Mouse (Mus musculus) midbrain, embryonic 12.5 days (tissue): ENCODE data around the gene Slc2a2. TPM values are rescaled to one million over a fixed set of nuclear protein-coding genes. Genes with fewer than 3 reads are reported as not detected.

Source experiments
- ATAC-seq: fragments of 200-750 bp; cut with Nextera tagmentation; 2 replicates; pipeline ENCODE4 v1.8.0; 2017; ENCODE audit warnings: low read depth, moderate TSS enrichment, moderate library complexity; ENCODE audit not compliant: low FRiP score
- H3K27ac ChIP-seq: fragments of 300-500 bp; sonication (generic); replicated peaks from 2 replicates; pipeline ENCODE4 v1.5.1; 2016; ENCODE audit warnings: mild to moderate bottlenecking
- H3K27me3 ChIP-seq: fragments of 300-500 bp; sonication (generic); 2 replicates; pipeline ENCODE4 v1.6.1; 2016; ENCODE audit warnings: mild to moderate bottlenecking
- H3K36me3 ChIP-seq: fragments of 300-500 bp; sonication (generic); 2 replicates; pipeline ENCODE4 v1.6.1; 2016
- H3K4me1 ChIP-seq: fragments of 300-500 bp; sonication (generic); 2 replicates; pipeline ENCODE4 v1.6.1; 2016
- H3K4me2 ChIP-seq: fragments of 300-500 bp; sonication (generic); replicated peaks from 2 replicates; pipeline ENCODE4 v1.6.1; 2016; ENCODE audit warnings: mild to moderate bottlenecking, moderate library complexity
- H3K4me3 ChIP-seq: fragments of 300-500 bp; sonication (generic); 2 replicates; pipeline ENCODE4 v1.5.1; 2016; ENCODE audit warnings: mild to moderate bottlenecking
- H3K9ac ChIP-seq: fragments of 300-500 bp; sonication (generic); replicated peaks from 2 replicates; pipeline ENCODE4 v1.6.1; 2016; ENCODE audit warnings: mild to moderate bottlenecking, moderate library complexity
- H3K9me3 ChIP-seq: fragments of 300-500 bp; sonication (generic); 2 replicates; pipeline ENCODE4 v1.6.1; 2016; ENCODE audit warnings: mild to moderate bottlenecking
- WGBS: fragments of 180-500 bp; shearing (Covaris S2); methylation state at CpG from one replicate; pipeline ENCODE4 v1.1.7; 2016; 5-methylcytosine and 5-hydroxymethylcytosine counted together
- polyA plus RNA-seq: library from polyadenylated mRNA; unstranded; fragments of >200 nt; fragmentation: Nextera tagmentation; extraction: Ambion mirVana; gene quantifications from 2 replicates; pipeline ENCODE4 v1.2.1, GENCODE M21; 2016

Slc2a2 gene
- polyA plus RNA-seq, 1 experiment from 2014 or later, result 0.04 TPM

DNA sequence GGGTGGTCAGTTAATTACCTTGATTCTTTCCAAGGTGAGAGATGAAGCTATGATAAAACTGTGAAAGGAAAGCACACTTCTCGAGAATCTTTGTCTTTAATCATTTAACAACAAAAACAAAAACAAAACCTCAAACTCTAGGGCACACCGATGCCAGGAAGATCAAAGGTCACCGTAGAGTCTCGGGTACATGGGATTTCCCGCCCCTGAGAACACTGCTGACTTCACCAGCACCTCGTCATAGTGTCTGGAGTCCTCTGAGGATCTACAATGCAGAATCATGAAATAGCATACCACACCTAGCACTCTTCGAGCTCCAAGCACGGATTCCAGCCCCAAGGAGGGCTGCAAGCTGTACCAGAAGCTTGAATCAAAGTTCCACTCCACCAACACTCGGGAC, 82.8 kb downstream of the Slc2a2 start:
- no peaks in the 10 kb centered on the region for H3K9me3 ChIP-seq
- WGBS, result 72% methylated on average over 9 of the region's 9 CpGs
- no peak overlapping the region for H3K9ac ChIP-seq
- peak overlapping the region; percentile 99 for H3K4me2 ChIP-seq
- no peaks in the 10 kb centered on the region for H3K36me3 ChIP-seq
- peaks cover 24% of the 10 kb centered on the region for H3K27me3 ChIP-seq
- H3K27ac ChIP-seq, result no peak overlapping the region
- H3K4me3 ChIP-seq, result peak overlapping the region; percentile 79
- peaks cover 2% of the 10 kb centered on the region; the same call in 1 of the 2 replicates for H3K4me1 ChIP-seq
- ATAC-seq, result no peak

Other genes with a start within 250 kb of the Slc2a2 start
- 14.5 and 15.5 TPM in 2 replicates for gene Eif5a2, start 83.4 kb downstream of the Slc2a2 start, polyA plus RNA-seq
- 350 and 355 TPM in 2 replicates for gene Rpl22l1, start 107.5 kb downstream of the Slc2a2 start, polyA plus RNA-seq
- not detected in 2 replicates for gene Gm1527, start 194.7 kb downstream of the Slc2a2 start, polyA plus RNA-seq